Mouse (Mus musculus) Patski (cell line): ENCODE results near the gene Sap30l. TPM values are rescaled to one million over a fixed set of nuclear protein-coding genes. Genes with fewer than 3 reads are reported as not detected.

Experiments
- ATAC-seq: fragments of 100-300 bp; one replicate; pipeline ENCODE4 v1.8.0; 2021
- CTCF ChIA-PET: fragments of 350-600 bp; sonication (Branson Sonifier 250); formaldehyde crosslinking; loops from one replicate; lab custom pipeline; 2022; ENCODE audit warnings: inconsistent platforms; lab: Charles Lee
- POLR2A ChIA-PET: fragments of 350-600 bp; sonication (Branson Sonifier 250); formaldehyde crosslinking; loops from one replicate; lab custom pipeline; 2022; ENCODE audit warnings: antibody characterized with exemption, inconsistent platforms; lab: Charles Lee
- DNase-seq: peaks from one replicate; pipeline ENCODE4 v3.0.0-alpha.2; 2011; ENCODE audit warnings: low read depth, low spot score
- H3K27me3 ChIP-seq: fragments of 371-371 bp; one replicate; pipeline ENCODE4 v1.5.1; 2021
- CTCF ChIP-seq: fragments of 100-300 bp; IDR thresholded peaks from one replicate; pipeline ENCODE4 v1.5.1; 2021
- in situ Hi-C: fragments of 300-500 bp; cut with MboI; formaldehyde crosslinking; loops from 3 replicates; pipeline ENCODE4 v1.11.1; 2018; ENCODE audit warnings: low pct_unique_long_range_greater_than_20kb, mixed read lengths
- polyA plus RNA-seq: library from polyadenylated mRNA; unstranded; gene quantifications from one replicate; pipeline ENCODE4 v1.2.3, GENCODE M21; 2021

The Sap30l gene
- polyA plus RNA-seq, 1 experiment from 2014 or later = 47.9 TPM

- POLR2A ChIA-PET = no interaction called here
Observed at GRCm38 (mm10) chr11:57829871-57830775, 28.7 kb downstream of the Sap30l start.

GRCm38 (mm10) chr11:57831281-57831781 is 29.9 kb downstream of the Sap30l start:
- in situ Hi-C loops = no loop called here
- DNase-seq = no peak
- CTCF ChIA-PET = no interaction called here
- peaks cover 6% of the 10 kb centered on the region for H3K27me3 ChIP-seq
- no peak for ATAC-seq
- POLR2A ChIA-PET = no interaction called here
- TF ChIP-seq CTCF = no peak

More at GRCm38 (mm10) chr11:57829871-57830775, 28.7 kb downstream of the Sap30l start:
- DNase-seq = no peak
- in situ Hi-C loops = no loop called here
- TF ChIP-seq CTCF = no peak
- CTCF ChIA-PET = no interaction called here
- H3K27me3 ChIP-seq = peaks cover 6% of the 10 kb centered on the region
- ATAC-seq = no peak

GRCm38 (mm10) chr11:57831861-57832260 is 30.4 kb downstream of the Sap30l start:
- ChIA-PET CTCF (no interaction called here), POLR2A (no interaction called here)
- TF ChIP-seq CTCF = no peak
- peaks cover 7% of the 10 kb centered on the region for H3K27me3 ChIP-seq
- ATAC-seq (no peak), DNase-seq (no peak)
- in situ Hi-C loops = no loop called here

- DNase-seq (no peak), ATAC-seq (no peak)
- ChIA-PET POLR2A (no interaction called here), CTCF (no interaction called here)
- in situ Hi-C loops = no loop called here
- no peak for TF ChIP-seq CTCF
- peaks cover 10% of the 10 kb centered on the region for H3K27me3 ChIP-seq
Observed at GRCm38 (mm10) chr11:57832552-57833201, 31.2 kb downstream of the Sap30l start, which contains the start of gene Hand1. Hand1 (minus strand) TSS chr11:57832818.

GRCm38 (mm10) chr11:57833296-57833977 is 32.0 kb downstream of the Sap30l start:
- ATAC-seq (no peak), DNase-seq (no peak)
- no peak for TF ChIP-seq CTCF
- H3K27me3 ChIP-seq = peaks cover 10% of the 10 kb centered on the region
- in situ Hi-C loops = no loop called here
- POLR2A ChIA-PET = no interaction called here
- CTCF ChIA-PET = interaction anchor here (1.4 kb wide), 1 partner anchor 9 kb away, joined by 3 read pairs; no protein-coding TSS in a partner anchor

GRCm38 (mm10) chr11:57834031-57834430 is 32.6 kb downstream of the Sap30l start:
- no peak for TF ChIP-seq CTCF
- ATAC-seq (no peak), DNase-seq (no peak)
- in situ Hi-C loops = no loop called here
- H3K27me3 ChIP-seq = peaks cover 9% of the 10 kb centered on the region
- ChIA-PET CTCF (interaction anchor here (1.4 kb wide), 1 partner anchor 9 kb away, joined by 3 read pairs; no protein-coding TSS in a partner anchor), POLR2A (no interaction called here)

- TF ChIP-seq CTCF = no peak
- peaks cover 5% of the 10 kb centered on the region for H3K27me3 ChIP-seq
- ChIA-PET CTCF (no interaction called here), POLR2A (no interaction called here)
- in situ Hi-C loops = no loop called here
- ATAC-seq (no peak), DNase-seq (no peak)
Observed at GRCm38 (mm10) chr11:57835331-57835730, 33.9 kb downstream of the Sap30l start.

GRCm38 (mm10) chr11:57835931-57836330 is 34.5 kb downstream of the Sap30l start:
- no peak for TF ChIP-seq CTCF
- CTCF ChIA-PET = no interaction called here
- POLR2A ChIA-PET = no interaction called here
- ATAC-seq = no peak
- H3K27me3 ChIP-seq = peaks cover 5% of the 10 kb centered on the region
- no peak for DNase-seq
- in situ Hi-C loops = no loop called here

GRCm38 (mm10) chr11:57836401-57836800 is 35.0 kb downstream of the Sap30l start:
- CTCF ChIA-PET = no interaction called here
- in situ Hi-C loops = no loop called here
- no peak for TF ChIP-seq CTCF
- no peak for ATAC-seq
- POLR2A ChIA-PET = no interaction called here
- peaks cover 5% of the 10 kb centered on the region for H3K27me3 ChIP-seq
- no peak for DNase-seq

GRCm38 (mm10) chr11:57836872-57837680 is 35.6 kb downstream of the Sap30l start:
- ChIA-PET POLR2A (no interaction called here), CTCF (no interaction called here)
- ATAC-seq (no peak), DNase-seq (no peak)
- in situ Hi-C loops = no loop called here
- peaks cover 5% of the 10 kb centered on the region for H3K27me3 ChIP-seq
- TF ChIP-seq CTCF = no peak
